Mouse (Mus musculus) right cerebral cortex, postnatal 4 days (tissue): ENCODE measurements around the gene Tcf7.
"Not testable (repeated sequence)": the region's sequence is repeated elsewhere in the genome, so short reads cannot be mapped to it uniquely, and the experiment has no call there.

Experiments
- DNase-seq: peaks from one replicate; pipeline ENCODE4 v3.0.0-alpha.2; 2022

Tcf7 gene

DNA sequence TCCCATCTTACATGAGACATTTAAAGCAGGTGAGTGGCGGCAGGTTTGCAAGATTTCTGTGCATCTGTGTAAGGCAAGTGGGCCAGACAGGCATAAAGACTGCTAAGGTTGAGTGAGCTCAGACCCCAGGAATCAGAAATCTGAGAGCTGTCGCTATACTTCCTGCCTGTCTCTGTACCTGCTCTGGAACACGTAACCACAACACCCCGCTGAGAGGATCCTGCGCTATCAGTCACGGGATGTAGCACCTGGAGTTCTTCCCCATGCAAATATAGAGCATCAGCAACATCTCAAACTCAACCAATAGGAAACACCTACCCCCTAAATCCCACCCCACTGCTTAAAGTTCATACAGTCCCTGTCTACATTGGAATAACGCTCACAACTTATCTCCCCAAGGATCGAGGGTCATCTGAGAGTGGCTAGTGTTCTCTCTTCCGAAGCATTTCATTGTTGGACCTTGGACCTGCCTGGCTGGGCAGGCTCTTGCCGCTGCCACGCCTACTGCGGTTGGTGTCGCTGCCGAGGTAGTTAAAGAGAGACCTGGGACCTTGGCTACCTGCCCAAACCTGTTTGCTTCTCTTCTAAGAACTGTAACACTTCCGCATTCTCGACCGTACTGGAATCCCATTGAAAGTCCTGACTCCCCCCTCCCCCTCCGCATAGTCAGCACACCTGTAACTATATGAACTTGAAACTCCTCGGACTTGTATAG lies 58.7 kb downstream of the Tcf7 start:
- no peak for DNase-seq

DNA sequence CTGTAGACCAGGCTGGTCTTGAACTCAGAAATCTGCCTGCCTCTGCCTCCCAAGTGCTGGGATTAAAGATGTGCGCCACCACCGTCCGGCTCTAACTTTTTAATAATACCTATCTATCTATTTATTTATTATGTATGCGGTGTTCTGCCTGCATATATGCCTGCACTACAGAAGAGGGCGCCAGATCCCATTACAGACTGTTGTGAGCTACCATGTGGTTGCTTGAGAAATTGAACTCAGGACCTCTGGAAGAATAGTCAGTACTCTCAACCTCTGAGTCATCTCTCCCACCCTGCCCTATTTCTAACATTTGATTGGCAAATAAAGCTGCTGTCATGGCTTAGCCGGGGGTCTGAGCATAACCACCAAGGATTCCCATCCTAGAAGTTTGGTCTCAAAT lies 59.9 kb downstream of the Tcf7 start:
- no peak for DNase-seq

DNA sequence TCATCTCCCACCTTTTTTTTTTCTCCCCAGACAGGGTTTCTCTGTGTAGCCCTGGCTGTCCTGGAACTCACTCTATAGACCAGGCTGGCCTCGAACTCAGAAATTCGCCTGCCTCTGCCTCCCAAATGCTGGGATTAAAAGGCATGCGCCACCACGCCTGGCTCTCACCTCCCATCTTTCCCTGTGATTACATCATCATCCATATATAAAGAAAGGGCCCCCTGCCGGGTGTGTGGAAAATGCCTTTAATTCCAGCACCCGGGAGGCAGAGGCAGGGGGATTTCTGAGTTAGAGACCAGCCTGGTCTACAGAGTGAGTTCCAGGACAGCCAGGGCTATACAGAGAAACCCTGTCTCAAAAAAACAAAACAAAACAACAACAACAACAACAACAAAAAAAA lies 60.9 kb downstream of the Tcf7 start:
- DNase-seq: not testable (repeated sequence)

DNA sequence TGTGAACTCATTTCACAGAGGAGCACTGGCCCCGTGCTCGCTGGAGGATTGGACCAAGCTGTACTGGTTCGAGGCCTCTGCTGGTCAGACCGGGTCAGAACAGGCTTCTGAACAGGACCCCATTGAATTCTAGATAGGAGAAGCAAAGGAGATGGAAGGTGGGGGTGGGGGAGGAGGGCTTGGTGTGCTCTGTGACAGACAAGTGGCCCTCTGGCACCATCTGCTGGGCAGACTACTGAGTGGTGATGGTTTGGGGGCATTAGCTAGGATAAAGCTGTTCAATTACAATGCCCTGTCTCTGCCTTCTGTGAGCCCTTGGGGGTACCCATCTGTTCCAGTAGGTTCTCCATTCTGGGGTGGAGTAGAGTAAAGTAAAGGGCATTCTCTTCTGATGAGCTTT lies 62.5 kb downstream of the Tcf7 start:
- DNase-seq: peak; percentile 86

DNA sequence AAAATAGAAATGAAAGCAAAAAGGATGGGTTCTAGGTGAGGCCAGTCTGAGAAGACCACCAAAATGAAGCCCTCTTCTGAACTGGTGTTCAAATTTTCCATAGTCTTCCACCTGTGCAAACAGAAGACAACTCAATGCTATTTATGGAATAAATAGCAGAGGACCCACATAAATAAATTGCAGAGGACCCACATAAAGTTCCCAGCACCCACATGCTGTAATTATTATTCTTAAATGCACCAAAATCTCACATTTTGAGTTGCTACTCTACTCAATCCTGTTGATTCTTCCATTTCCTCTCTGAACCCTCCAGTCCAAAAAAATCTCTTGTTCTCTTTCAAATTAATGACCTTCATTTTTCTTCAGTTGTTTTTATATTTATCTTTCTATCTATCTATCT lies 68.9 kb downstream of the Tcf7 start, which contains the start of gene Olfr1371:
Gene Olfr1371 (minus strand): TSS at position 101 of the 400 bp plus-strand sequence.
- no peak for DNase-seq
